Mouse (Mus musculus): ENCODE results near the gene Mical1. TPM values are rescaled to one million over a fixed set of nuclear protein-coding genes. Genes with fewer than 3 reads are reported as not detected.

Mical1 gene
- polyA plus RNA-seq, 1 experiment from 2014 or later = 27.9 TPM

GRCm38 (mm10) chr10:41535991-41536390 is 59.9 kb downstream of the Mical1 start:
- H3K4me2 ChIP-seq (replicated peaks) = no peak overlapping the region

More at GRCm38 (mm10) chr10:41535991-41536390, 59.9 kb downstream of the Mical1 start:
- Histone ChIP-seq H3K9me3 (peaks cover 4% of the 10 kb centered on the region), H3K4me3 (replicated peaks) (no peak overlapping the region), H3K36me3 (peaks cover 49% of the 10 kb centered on the region), H3K27ac (no peak overlapping the region), H3K27me3 (peaks cover 12% of the 10 kb centered on the region; the same call in 1 of the 2 replicates), H3K9ac (replicated peaks) (no peak overlapping the region), H3K4me1 (replicated peaks) (0 out of 2 replicates have a peak, but pooled peaks cover 3% of the 10 kb centered on the region)
- ATAC-seq = no peak
- 95% methylated on average over 2 of the region's 2 CpGs for WGBS

Other genes with a start within 250 kb of the Mical1 start
- gene Fig4, start 173.1 kb upstream of the Mical1 start, polyA plus RNA-seq (2015; fragmentation: Nextera tagmentation; extraction: Ambion mirVana) = 25.9 and 27.9 TPM in 2 replicates
- gene Ak9, start 172.3 kb upstream of the Mical1 start, polyA plus RNA-seq (2015; fragmentation: Nextera tagmentation; extraction: Ambion mirVana) = 0.10 and 0.17 TPM in 2 replicates
- gene Zbtb24, start 25.9 kb upstream of the Mical1 start, polyA plus RNA-seq (2015; fragmentation: Nextera tagmentation; extraction: Ambion mirVana) = 20.6 and 22.8 TPM in 2 replicates
- gene Smpd2, start 14.1 kb downstream of the Mical1 start, polyA plus RNA-seq (2015; fragmentation: Nextera tagmentation; extraction: Ambion mirVana) = 35.0 and 37.0 TPM in 2 replicates
- 1.6 and 2.7 TPM in 2 replicates for gene Ppil6, start 14.1 kb downstream of the Mical1 start, polyA plus RNA-seq (2015; fragmentation: Nextera tagmentation; extraction: Ambion mirVana)
- 51.3 and 56.5 TPM in 2 replicates for gene Cd164, start 43.1 kb downstream of the Mical1 start, polyA plus RNA-seq (2015; fragmentation: Nextera tagmentation; extraction: Ambion mirVana)
- 0.35 and 0.70 TPM in 2 replicates for gene Ccdc162, start 240.3 kb downstream of the Mical1 start, polyA plus RNA-seq (2015; fragmentation: Nextera tagmentation; extraction: Ambion mirVana)